Mouse (Mus musculus): Measurements from ENCODE around the gene Mark1. TPM values are rescaled to one million over a fixed set of nuclear protein-coding genes. Genes with fewer than 3 reads are reported as not detected.

Gene Mark1
- polyA plus RNA-seq, 1 experiment from 2014 or later: 12.5 TPM

DNA sequence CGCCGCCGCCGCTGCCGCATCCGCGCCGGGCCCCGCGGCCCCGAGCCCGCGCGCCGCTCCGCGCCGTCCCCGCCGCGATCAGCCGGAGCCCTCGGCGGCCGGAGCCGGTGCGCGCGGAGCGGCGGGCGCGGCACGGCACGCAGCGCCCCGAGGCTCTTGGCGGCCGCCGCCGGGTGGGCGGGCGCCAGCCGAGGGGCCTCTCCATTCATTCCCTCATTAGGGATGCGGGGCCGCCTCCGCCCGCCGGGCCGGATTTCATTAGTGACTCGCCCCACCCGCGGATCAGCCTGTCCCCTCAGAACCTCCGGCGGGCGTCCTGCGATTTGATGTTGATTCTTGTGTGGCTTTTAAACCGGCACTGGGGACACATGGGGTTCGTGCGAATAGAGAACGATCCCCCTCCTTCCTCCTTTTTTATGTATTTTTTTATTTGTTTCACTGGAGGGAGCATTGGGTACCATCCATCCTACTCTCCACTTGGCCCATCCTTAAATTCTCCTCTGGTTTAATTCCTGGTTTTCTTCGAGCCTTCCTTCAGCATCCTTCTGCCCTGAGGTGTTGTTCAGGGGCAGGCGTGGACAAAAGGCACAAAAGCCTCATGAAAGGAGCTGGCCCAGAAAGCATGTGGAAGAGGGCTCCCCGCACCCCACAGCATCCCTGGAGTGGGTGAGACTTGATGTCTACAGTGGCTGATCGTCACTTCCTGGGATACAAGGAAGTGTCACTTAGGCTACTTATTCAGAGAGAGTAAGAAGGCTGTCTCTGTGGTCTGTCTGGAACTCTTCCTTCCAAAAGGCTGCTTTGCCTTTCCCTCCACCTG, 620 bp upstream of the Mark1 start:
- H3K9ac ChIP-seq: peak overlapping the region; percentile 94
- ATAC-seq (ENCODE audit: low FRiP score): peak; percentile 81
- 1% methylated on average over 24 of the region's 65 CpGs for WGBS
- H3K4me3 ChIP-seq (replicated peaks; ENCODE audit: low read length): peak overlapping the region; percentile 78
- H3K27me3 ChIP-seq (ENCODE audit: control insufficient read depth, insufficient read depth, low read length): no peaks in the 10 kb centered on the region
- peak overlapping the region; percentile 66 for H3K4me2 ChIP-seq (replicated peaks)
- H3K9me3 ChIP-seq (ENCODE audit: control insufficient read depth, low read length): no peaks in the 10 kb centered on the region
- H3K4me1 ChIP-seq (replicated peaks; ENCODE audit: control insufficient read depth, insufficient read depth, low read length): peaks cover 21% of the 10 kb centered on the region
- peak; percentile 62 for DNase-seq (ENCODE audit: low spot score)
- peak overlapping the region; percentile 95 for H3K27ac ChIP-seq
- no peaks in the 10 kb centered on the region for H3K36me3 ChIP-seq (replicated peaks; ENCODE audit: control insufficient read depth, insufficient read depth)

- Histone ChIP-seq H3K27ac (peak overlapping the region; percentile 95), H3K36me3 (replicated peaks; ENCODE audit: control insufficient read depth, insufficient read depth) (no peaks in the 10 kb centered on the region), H3K4me1 (replicated peaks; ENCODE audit: control insufficient read depth, insufficient read depth, low read length) (peaks cover 21% of the 10 kb centered on the region), H3K9ac (peak overlapping the region; percentile 94), H3K4me3 (replicated peaks; ENCODE audit: low read length) (peak overlapping the region; percentile 78), H3K9me3 (ENCODE audit: control insufficient read depth, low read length) (no peaks in the 10 kb centered on the region), H3K4me2 (replicated peaks) (peak overlapping the region; percentile 66), H3K27me3 (ENCODE audit: control insufficient read depth, insufficient read depth, low read length) (no peaks in the 10 kb centered on the region)
- ATAC-seq (ENCODE audit: low FRiP score): peak; percentile 22; the same call in 1 of the 2 replicates
- 8% methylated on average over 2 of the region's 2 CpGs for WGBS
- DNase-seq (ENCODE audit: low spot score): peak; percentile 32
Observed at GRCm38 (mm10) chr1:184998631-184999030, 739 bp downstream of the Mark1 start.

- peak overlapping the region; percentile 66 for H3K4me2 ChIP-seq (replicated peaks)
- H3K36me3 ChIP-seq (replicated peaks; ENCODE audit: control insufficient read depth, insufficient read depth): no peaks in the 10 kb centered on the region
- H3K27me3 ChIP-seq (ENCODE audit: control insufficient read depth, insufficient read depth, low read length): no peaks in the 10 kb centered on the region
- 15% methylated on average over 9 of the region's 9 CpGs for WGBS
- DNase-seq (ENCODE audit: low spot score) (peak; percentile 26), ATAC-seq (ENCODE audit: low FRiP score) (no peak)
- peak overlapping the region; percentile 78 for H3K4me3 ChIP-seq (replicated peaks; ENCODE audit: low read length)
- no peaks in the 10 kb centered on the region for H3K9me3 ChIP-seq (ENCODE audit: control insufficient read depth, low read length)
- peaks cover 21% of the 10 kb centered on the region for H3K4me1 ChIP-seq (replicated peaks; ENCODE audit: control insufficient read depth, insufficient read depth, low read length)
- H3K27ac ChIP-seq: peak overlapping the region; percentile 68
- peak overlapping the region; percentile 94 for H3K9ac ChIP-seq
Observed at GRCm38 (mm10) chr1:184998161-184998560, 1.2 kb downstream of the Mark1 start.

DNA sequence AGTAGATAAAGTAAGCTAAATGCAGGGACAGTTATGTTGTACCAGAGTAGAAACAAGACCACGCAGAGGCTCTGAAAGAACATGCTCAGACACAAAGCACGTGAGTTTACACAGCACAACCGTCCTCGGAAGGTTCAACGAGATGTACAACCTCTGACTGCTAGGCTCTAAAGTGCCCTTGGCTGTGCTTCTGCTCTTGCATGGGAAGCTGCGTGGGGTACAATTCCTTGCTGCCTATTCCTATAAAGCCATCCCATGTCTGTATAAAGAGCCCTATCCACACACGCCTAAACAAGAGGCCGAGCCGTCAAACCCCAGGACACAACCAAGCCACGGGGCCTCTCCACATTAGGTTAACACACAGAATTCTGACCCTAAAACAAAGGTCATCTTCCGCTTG, 1.9 kb downstream of the Mark1 start:
- H3K27ac ChIP-seq: peak overlapping the region; percentile 68
- H3K4me1 ChIP-seq (replicated peaks; ENCODE audit: control insufficient read depth, insufficient read depth, low read length): peaks cover 21% of the 10 kb centered on the region
- H3K4me3 ChIP-seq (replicated peaks; ENCODE audit: low read length): peak overlapping the region; percentile 78
- DNase-seq (ENCODE audit: low spot score) (peak; percentile 46), ATAC-seq (ENCODE audit: low FRiP score) (no peak)
- H3K9me3 ChIP-seq (ENCODE audit: control insufficient read depth, low read length): no peaks in the 10 kb centered on the region
- H3K4me2 ChIP-seq (replicated peaks): peak overlapping the region; percentile 66
- H3K36me3 ChIP-seq (replicated peaks; ENCODE audit: control insufficient read depth, insufficient read depth): no peaks in the 10 kb centered on the region
- 19% methylated on average over 11 of the region's 11 CpGs for WGBS
- peak overlapping the region; percentile 94 for H3K9ac ChIP-seq
- no peaks in the 10 kb centered on the region for H3K27me3 ChIP-seq (ENCODE audit: control insufficient read depth, insufficient read depth, low read length)

GRCm38 (mm10) chr1:184995335-184995734, 4.0 kb downstream of the Mark1 start:
- WGBS: 69% methylated on average over 4 of the region's 4 CpGs
- no peak overlapping the region for H3K4me2 ChIP-seq (replicated peaks)
- peaks cover 17% of the 10 kb centered on the region for H3K4me1 ChIP-seq (replicated peaks; ENCODE audit: control insufficient read depth, insufficient read depth, low read length)
- no peaks in the 10 kb centered on the region for H3K27me3 ChIP-seq (ENCODE audit: control insufficient read depth, insufficient read depth, low read length)
- no peak overlapping the region for H3K4me3 ChIP-seq (replicated peaks; ENCODE audit: low read length)
- H3K36me3 ChIP-seq (replicated peaks; ENCODE audit: control insufficient read depth, insufficient read depth): no peaks in the 10 kb centered on the region
- no peaks in the 10 kb centered on the region for H3K9me3 ChIP-seq (ENCODE audit: control insufficient read depth, low read length)
- no peak for ATAC-seq (ENCODE audit: low FRiP score)
- no peak overlapping the region for H3K9ac ChIP-seq
- no peak overlapping the region for H3K27ac ChIP-seq
- DNase-seq (ENCODE audit: low spot score): no peak

- Histone ChIP-seq H3K4me2 (replicated peaks) (no peak overlapping the region), H3K36me3 (replicated peaks; ENCODE audit: control insufficient read depth, insufficient read depth) (no peaks in the 10 kb centered on the region), H3K27ac (no peak overlapping the region), H3K4me1 (replicated peaks; ENCODE audit: control insufficient read depth, insufficient read depth, low read length) (peaks cover 13% of the 10 kb centered on the region; the same call in 1 of the 2 replicates), H3K27me3 (ENCODE audit: control insufficient read depth, insufficient read depth, low read length) (no peaks in the 10 kb centered on the region), H3K4me3 (replicated peaks; ENCODE audit: low read length) (no peak overlapping the region), H3K9ac (no peak overlapping the region), H3K9me3 (ENCODE audit: control insufficient read depth, low read length) (no peaks in the 10 kb centered on the region)
- ATAC-seq (ENCODE audit: low FRiP score) (no peak), DNase-seq (ENCODE audit: low spot score) (no peak)
- WGBS: 90% methylated on average over 10 of the region's 10 CpGs
Observed at GRCm38 (mm10) chr1:184991191-184991590, 8.2 kb downstream of the Mark1 start.

- Histone ChIP-seq H3K9ac (no peak overlapping the region), H3K4me2 (replicated peaks) (no peak overlapping the region), H3K27me3 (ENCODE audit: control insufficient read depth, insufficient read depth, low read length) (no peaks in the 10 kb centered on the region), H3K4me3 (replicated peaks; ENCODE audit: low read length) (no peak overlapping the region), H3K9me3 (ENCODE audit: control insufficient read depth, low read length) (no peaks in the 10 kb centered on the region), H3K36me3 (replicated peaks; ENCODE audit: control insufficient read depth, insufficient read depth) (no peaks in the 10 kb centered on the region), H3K4me1 (replicated peaks; ENCODE audit: control insufficient read depth, insufficient read depth, low read length) (peaks cover 9% of the 10 kb centered on the region), H3K27ac (no peak overlapping the region)
- 10% methylated on average over 2 of the region's 2 CpGs for WGBS
- ATAC-seq (ENCODE audit: low FRiP score) (no peak), DNase-seq (ENCODE audit: low spot score) (no peak)
Observed at GRCm38 (mm10) chr1:184986748-184987147, 12.6 kb downstream of the Mark1 start.

- Histone ChIP-seq H3K27me3 (ENCODE audit: control insufficient read depth, insufficient read depth, low read length) (no peaks in the 10 kb centered on the region), H3K9me3 (ENCODE audit: control insufficient read depth, low read length) (no peaks in the 10 kb centered on the region), H3K4me1 (replicated peaks; ENCODE audit: control insufficient read depth, insufficient read depth, low read length) (peaks cover 9% of the 10 kb centered on the region), H3K27ac (no peak overlapping the region), H3K4me3 (replicated peaks; ENCODE audit: low read length) (no peak overlapping the region), H3K4me2 (replicated peaks) (no peak overlapping the region), H3K9ac (no peak overlapping the region), H3K36me3 (replicated peaks; ENCODE audit: control insufficient read depth, insufficient read depth) (no peaks in the 10 kb centered on the region)
- ATAC-seq (ENCODE audit: low FRiP score): no peak
- 75% methylated on average over 2 of the region's 2 CpGs for WGBS
- DNase-seq (ENCODE audit: low spot score): no peak
Observed at GRCm38 (mm10) chr1:184984723-184985122, 14.6 kb downstream of the Mark1 start.

- H3K9me3 ChIP-seq (ENCODE audit: control insufficient read depth, low read length): no peaks in the 10 kb centered on the region
- H3K4me2 ChIP-seq (replicated peaks): no peak overlapping the region
- no peak overlapping the region for H3K9ac ChIP-seq
- ATAC-seq (ENCODE audit: low FRiP score): no peak
- peaks cover 10% of the 10 kb centered on the region for H3K4me1 ChIP-seq (replicated peaks; ENCODE audit: control insufficient read depth, insufficient read depth, low read length)
- 63% methylated on average over 3 of the region's 3 CpGs for WGBS
- H3K27ac ChIP-seq: no peak overlapping the region
- H3K36me3 ChIP-seq (replicated peaks; ENCODE audit: control insufficient read depth, insufficient read depth): no peaks in the 10 kb centered on the region
- no peaks in the 10 kb centered on the region for H3K27me3 ChIP-seq (ENCODE audit: control insufficient read depth, insufficient read depth, low read length)
- H3K4me3 ChIP-seq (replicated peaks; ENCODE audit: low read length): no peak overlapping the region
- no peak for DNase-seq (ENCODE audit: low spot score)
Observed at GRCm38 (mm10) chr1:184983751-184984150, 15.6 kb downstream of the Mark1 start.
